Mouse (Mus musculus) cerebellum, postnatal 4 days (tissue): ENCODE data around the gene Rab3gap2.

Experiments
- DNase-seq, 2 experiments: peaks; one replicate each; pipeline ENCODE4 v3.0.0; 2022; ENCODE audit warnings: low spot score in 2 of 2, mixed read lengths in 1 of 2

Rab3gap2 gene

GRCm38 (mm10) chr1:185331364-185331763 lies 127.4 kb downstream of the Rab3gap2 start:
- DNase-seq = no peak

DNA sequence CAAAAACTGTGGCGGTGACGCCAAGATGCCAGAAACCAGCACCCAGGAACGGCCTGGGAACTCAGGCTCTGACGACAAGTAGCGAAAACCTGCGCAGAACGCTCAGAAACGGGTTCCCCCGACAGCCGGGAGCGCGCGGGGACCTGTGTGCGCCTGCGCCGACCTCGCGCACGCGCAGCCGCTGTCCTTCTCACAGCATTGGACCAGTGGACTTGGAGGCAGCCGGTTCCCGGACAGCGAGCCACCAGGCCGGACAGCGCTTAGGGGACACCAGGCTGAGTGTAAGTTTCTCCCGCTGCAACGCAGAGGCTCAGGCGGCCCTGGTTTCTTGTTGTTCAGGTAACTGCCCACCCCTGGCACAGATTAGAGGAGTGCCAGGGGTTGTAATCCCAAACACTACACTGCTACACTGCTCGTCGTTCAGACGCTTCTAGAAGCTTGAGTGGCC lies 128.1 kb downstream of the Rab3gap2 start, which contains the start of gene Bpnt1:
TSS of gene Bpnt1 (plus strand) at position 167 of the 448 bp plus-strand sequence.
- DNase-seq = peak; percentile 75 to 87

DNA sequence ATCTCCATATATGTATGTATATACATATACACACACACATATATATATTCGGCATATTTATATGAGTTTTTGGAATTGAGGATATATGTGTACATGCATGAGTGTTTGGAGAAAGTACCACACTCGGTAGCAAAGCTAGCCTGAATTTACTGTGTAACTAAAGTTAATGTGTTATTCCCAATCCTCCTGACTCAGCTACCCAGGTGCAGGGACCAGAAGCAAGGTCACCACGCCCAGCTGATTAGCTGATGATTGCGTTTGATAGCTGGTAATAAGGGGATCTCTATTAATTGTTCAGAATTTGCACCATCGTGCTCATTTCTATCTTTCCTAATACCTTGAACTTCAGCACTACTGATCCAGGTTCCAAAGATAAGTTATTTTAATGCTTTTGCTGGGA lies 129.7 kb downstream of the Rab3gap2 start:
- DNase-seq = no peak

GRCm38 (mm10) chr1:185334136-185334535 lies 130.2 kb downstream of the Rab3gap2 start:
- DNase-seq = no peak

DNA sequence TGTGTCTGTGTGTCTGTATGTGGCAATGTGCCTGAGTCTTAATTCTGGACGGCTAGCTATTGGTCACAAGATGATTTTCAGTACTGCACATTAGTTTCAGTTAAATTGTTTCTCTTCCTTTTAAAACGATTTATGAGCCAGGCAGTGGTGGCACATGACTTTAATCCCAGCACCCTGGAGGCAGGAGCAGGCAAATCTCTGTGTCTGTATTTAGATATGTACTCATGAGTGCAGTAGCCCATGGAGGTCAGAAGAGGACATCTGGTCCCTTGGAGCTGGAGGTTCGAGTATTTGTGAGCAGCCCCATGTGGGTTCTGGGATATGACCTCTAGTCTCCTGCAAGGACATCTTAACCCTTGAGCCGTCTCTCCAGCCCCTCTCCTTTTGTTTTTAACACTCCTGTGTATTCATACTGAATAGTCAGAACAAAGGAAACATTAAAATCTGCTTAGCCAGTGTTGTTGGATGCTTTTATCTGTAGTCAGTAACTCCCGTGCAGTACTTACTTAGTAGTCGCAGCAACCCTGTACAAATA lies 131.4 kb downstream of the Rab3gap2 start:
- no peak for DNase-seq
